Mouse (Mus musculus) MEL (cell line): ENCODE results near the gene Gipc1. TPM values are rescaled to one million over a fixed set of nuclear protein-coding genes. Genes with fewer than 3 reads are reported as not detected.

Experiments
- DNase-seq: peaks from one replicate; pipeline ENCODE4 v3.0.0; 2011; ENCODE audit warnings: low read depth, low spot score
- H3K27ac ChIP-seq: 2 replicates; pipeline ENCODE4 v1.5.1; 2012; ENCODE audit warnings: low read depth, mild to moderate bottlenecking, control low read depth, low read length, moderate library complexity; ENCODE audit not compliant: control insufficient read depth
- H3K27me3 ChIP-seq, 2 experiments: fragments of 150-350 bp in 1 of 2; sonication (generic) in 1 of 2; 2 replicates each; pipeline ENCODE4 v1.6.1; 2012; ENCODE audit warnings: low read length in 2 of 2, mild to moderate bottlenecking in 2 of 2, improper control_type of control experiment in 1 of 2, moderate library complexity in 1 of 2; ENCODE audit not compliant: insufficient read depth in 2 of 2, control insufficient read depth in 1 of 2
- H3K36me3 ChIP-seq, 2 experiments: 2 replicates each; pipeline ENCODE4 v1.6.1; 2012 to 2014; ENCODE audit warnings: low read length in 2 of 2, improper control_type of control experiment in 1 of 2, inconsistent platforms in 1 of 2, mild to moderate bottlenecking in 1 of 2; ENCODE audit not compliant: insufficient read depth in 2 of 2, control insufficient read depth in 1 of 2
- H3K4me1 ChIP-seq, 2 experiments: fragments of 150-350 bp in 1 of 2; sonication (generic) in 1 of 2; 2 replicates each; pipeline ENCODE4 v1.6.1; 2012; ENCODE audit warnings: low read length in 2 of 2, improper control_type of control experiment in 1 of 2, mild to moderate bottlenecking in 1 of 2; ENCODE audit not compliant: insufficient read depth in 2 of 2, control insufficient read depth in 1 of 2
- H3K4me3 ChIP-seq, 2 experiments: fragments of 150-350 bp in 1 of 2; sonication (generic) in 1 of 2; 2 replicates each; pipeline ENCODE4 v1.5.1; 2012; ENCODE audit warnings: low read depth in 2 of 2, low read length in 2 of 2, mild to moderate bottlenecking in 2 of 2, moderate library complexity in 2 of 2, control low read depth in 1 of 2, improper control_type of control experiment in 1 of 2; ENCODE audit not compliant: control insufficient read depth in 1 of 2, insufficient read depth in 1 of 2
- H3K79me2 ChIP-seq: 2 replicates; pipeline ENCODE4 v1.6.1; 2012; ENCODE audit warnings: mild to moderate bottlenecking, low read length, moderate library complexity; ENCODE audit not compliant: control insufficient read depth, poor library complexity, insufficient read depth
- H3K9ac ChIP-seq: 2 replicates; pipeline ENCODE4 v1.6.1; 2012; ENCODE audit warnings: low read depth, mild to moderate bottlenecking, control low read depth, low read length, moderate library complexity; ENCODE audit not compliant: control insufficient read depth, poor library complexity, severe bottlenecking
- H3K9me3 ChIP-seq: fragments of 150-350 bp; sonication (generic); replicated peaks from 2 replicates; pipeline ENCODE4 v1.6.1; 2012; ENCODE audit warnings: mild to moderate bottlenecking, low read length, improper control_type of control experiment, moderate library complexity; ENCODE audit not compliant: insufficient read depth
- BHLHE40 ChIP-seq: IDR thresholded peaks from 2 replicates; pipeline ENCODE4 v1.6.1; 2012; ENCODE audit warnings: low read depth, mild to moderate bottlenecking, inconsistent platforms, low read length, improper control_type of control experiment, borderline replicate concordance
- CHD1 ChIP-seq: IDR thresholded peaks from 2 replicates; pipeline ENCODE4 v1.6.1; 2012; ENCODE audit warnings: low read depth, mild to moderate bottlenecking, inconsistent platforms, low read length, improper control_type of control experiment
- CHD2 ChIP-seq: IDR thresholded peaks from 2 replicates; pipeline ENCODE4 v1.6.1; 2011; ENCODE audit warnings: low read length, improper control_type of control experiment
- CTCF ChIP-seq, 3 experiments: IDR thresholded peaks in 2 of 3; conservative IDR thresholded peaks in 1 of 3; 2 replicates each; pipeline ENCODE4 v1.5.1; 2011 to 2012; ENCODE audit warnings: low read length in 3 of 3, low read depth in 2 of 3, mild to moderate bottlenecking in 2 of 3, improper control_type of control experiment in 1 of 3, inconsistent platforms in 1 of 3, mixed read lengths in 1 of 3, moderate library complexity in 1 of 3; ENCODE audit not compliant: control insufficient read depth in 1 of 3, insufficient read depth in 1 of 3, poor library complexity in 1 of 3, severe bottlenecking in 1 of 3
- E2F4 ChIP-seq: IDR thresholded peaks from 2 replicates; pipeline ENCODE4 v1.6.1; 2011; ENCODE audit warnings: low read depth, low read length, improper control_type of control experiment, borderline replicate concordance
- ELF1 ChIP-seq: IDR thresholded peaks from 2 replicates; pipeline ENCODE4 v1.6.1; 2014; ENCODE audit warnings: low read depth, mild to moderate bottlenecking, inconsistent platforms, low read length, improper control_type of control experiment, moderate library complexity
- EP300 ChIP-seq, 2 experiments: IDR thresholded peaks; 2 replicates each; pipeline ENCODE4 v1.6.1; 2011; ENCODE audit warnings: improper control_type of control experiment in 2 of 2, low read length in 2 of 2, low read depth in 1 of 2, mild to moderate bottlenecking in 1 of 2
- ETS1 ChIP-seq: IDR thresholded peaks from 2 replicates; pipeline ENCODE4 v1.6.1; 2012; ENCODE audit warnings: low read depth, mild to moderate bottlenecking, inconsistent platforms, low read length, improper control_type of control experiment, moderate library complexity
- GABPA ChIP-seq: IDR thresholded peaks from 2 replicates; pipeline ENCODE4 v1.6.1; 2012; ENCODE audit warnings: low read depth, mild to moderate bottlenecking, inconsistent platforms, low read length, improper control_type of control experiment, moderate library complexity
- GATA1 ChIP-seq: IDR thresholded peaks from 2 replicates; pipeline ENCODE4 v1.6.1; 2011; ENCODE audit warnings: low read depth, low read length, improper control_type of control experiment
- HCFC1 ChIP-seq: IDR thresholded peaks from 2 replicates; pipeline ENCODE4 v1.6.1; 2012; ENCODE audit warnings: low read depth, mild to moderate bottlenecking, inconsistent platforms, low read length, improper control_type of control experiment, moderate library complexity
- JUND ChIP-seq: IDR thresholded peaks from 2 replicates; pipeline ENCODE4 v1.6.1; 2011; ENCODE audit warnings: low read depth, mild to moderate bottlenecking, improper control_type of control experiment, low read length
- KAT2A ChIP-seq: conservative IDR thresholded peaks from 2 replicates; pipeline ENCODE4 v1.6.1; 2012; ENCODE audit warnings: low read depth, low read length, improper control_type of control experiment, inconsistent platforms
- MAFK ChIP-seq: IDR thresholded peaks from 2 replicates; pipeline ENCODE4 v1.6.1; 2011; ENCODE audit warnings: low read depth, mild to moderate bottlenecking, low read length, improper control_type of control experiment, borderline replicate concordance
- MAX ChIP-seq: IDR thresholded peaks from 2 replicates; pipeline ENCODE4 v1.6.1; 2011; ENCODE audit warnings: low read length, improper control_type of control experiment
- MAZ ChIP-seq: IDR thresholded peaks from 2 replicates; pipeline ENCODE4 v1.6.1; 2012; ENCODE audit warnings: low read depth, mild to moderate bottlenecking, inconsistent platforms, low read length, improper control_type of control experiment
- MEF2A ChIP-seq: IDR thresholded peaks from 2 replicates; pipeline ENCODE4 v1.6.1; 2014; ENCODE audit warnings: low read depth, mild to moderate bottlenecking, inconsistent platforms, low read length, improper control_type of control experiment; ENCODE audit not compliant: poor library complexity, insufficient replicate concordance, severe bottlenecking; ENCODE audit errors: extremely low read depth
- MXI1 ChIP-seq: IDR thresholded peaks from 2 replicates; pipeline ENCODE4 v1.6.1; 2011; ENCODE audit warnings: mild to moderate bottlenecking, low read depth, low read length, improper control_type of control experiment
- MYB ChIP-seq: IDR thresholded peaks from 2 replicates; pipeline ENCODE4 v1.6.1; 2011; ENCODE audit warnings: mild to moderate bottlenecking, low read depth, low read length, improper control_type of control experiment
- MYC ChIP-seq: IDR thresholded peaks from 2 replicates; pipeline ENCODE4 v1.6.1; 2011; ENCODE audit warnings: low read depth, mild to moderate bottlenecking, low read length, improper control_type of control experiment, moderate library complexity
- NRF1 ChIP-seq: IDR thresholded peaks from 2 replicates; pipeline ENCODE4 v1.6.1; 2014; ENCODE audit warnings: low read depth, mild to moderate bottlenecking, inconsistent platforms, low read length, improper control_type of control experiment, moderate library complexity; ENCODE audit not compliant: poor library complexity, insufficient read depth, severe bottlenecking
- POLR2A ChIP-seq, 2 experiments: IDR thresholded peaks; 2 replicates each; pipeline ENCODE4 v1.6.1; 2011 to 2012; ENCODE audit warnings: low read length in 2 of 2, mild to moderate bottlenecking in 2 of 2, control low read depth in 1 of 2, improper control_type of control experiment in 1 of 2, low read depth in 1 of 2, moderate library complexity in 1 of 2; ENCODE audit not compliant: control insufficient read depth in 1 of 2, insufficient read depth in 1 of 2, poor library complexity in 1 of 2
- POLR2AphosphoS2 ChIP-seq: IDR thresholded peaks from 2 replicates; pipeline ENCODE4 v1.6.1; 2011; ENCODE audit warnings: low read length, improper control_type of control experiment
- POLR2AphosphoS5 ChIP-seq: IDR thresholded peaks from 2 replicates; pipeline ENCODE4 v1.6.1; 2012; ENCODE audit warnings: low read depth, borderline replicate concordance, mild to moderate bottlenecking, inconsistent platforms, low read length, moderate library complexity, mixed read lengths
- RAD21 ChIP-seq: IDR thresholded peaks from 2 replicates; pipeline ENCODE4 v1.6.1; 2011; ENCODE audit warnings: mild to moderate bottlenecking, low read depth, low read length, improper control_type of control experiment
- RCOR1 ChIP-seq: IDR thresholded peaks from 2 replicates; pipeline ENCODE4 v1.6.1; 2012; ENCODE audit warnings: low read depth, mild to moderate bottlenecking, inconsistent platforms, low read length, improper control_type of control experiment
- SIN3A ChIP-seq: IDR thresholded peaks from 2 replicates; pipeline ENCODE4 v1.6.1; 2012; ENCODE audit warnings: low read length, improper control_type of control experiment, inconsistent platforms
- SMC3 ChIP-seq: IDR thresholded peaks from 2 replicates; pipeline ENCODE4 v1.6.1; 2011; ENCODE audit warnings: low read depth, low read length, improper control_type of control experiment
- TAL1 ChIP-seq: IDR thresholded peaks from 2 replicates; pipeline ENCODE4 v1.6.1; 2012; ENCODE audit warnings: mild to moderate bottlenecking, inconsistent platforms, low read length, moderate library complexity, mixed read lengths
- TBP ChIP-seq: IDR thresholded peaks from 2 replicates; pipeline ENCODE4 v1.8.0; 2011; ENCODE audit warnings: low read depth, low read length, improper control_type of control experiment
- TCF12 ChIP-seq: IDR thresholded peaks from 2 replicates; pipeline ENCODE4 v1.6.1; 2014; ENCODE audit warnings: low read depth, mild to moderate bottlenecking, inconsistent platforms, low read length, improper control_type of control experiment, moderate library complexity
- UBTF ChIP-seq: IDR thresholded peaks from 2 replicates; pipeline ENCODE4 v1.6.1; 2012; ENCODE audit warnings: low read depth, mild to moderate bottlenecking, inconsistent platforms, low read length, improper control_type of control experiment, moderate library complexity, borderline replicate concordance; ENCODE audit not compliant: insufficient read depth
- USF1 ChIP-seq: IDR thresholded peaks from 2 replicates; pipeline ENCODE4 v1.6.1; 2014; ENCODE audit warnings: low read depth, mild to moderate bottlenecking, inconsistent platforms, low read length, improper control_type of control experiment, moderate library complexity
- USF2 ChIP-seq, 2 experiments: IDR thresholded peaks; 2 replicates each; pipeline ENCODE4 v1.6.1; 2011 to 2012; ENCODE audit warnings: improper control_type of control experiment in 2 of 2, low read length in 2 of 2, borderline replicate concordance in 1 of 2, inconsistent platforms in 1 of 2, low read depth in 1 of 2, mild to moderate bottlenecking in 1 of 2; ENCODE audit not compliant: insufficient read depth in 1 of 2
- ZC3H11A ChIP-seq: IDR thresholded peaks from 2 replicates; pipeline ENCODE4 v1.6.1; 2012; ENCODE audit warnings: low read depth, mild to moderate bottlenecking, inconsistent platforms, low read length, improper control_type of control experiment
- ZKSCAN1 ChIP-seq: IDR thresholded peaks from 2 replicates; pipeline ENCODE4 v1.6.1; 2012; ENCODE audit warnings: low read depth, mild to moderate bottlenecking, inconsistent platforms, low read length, improper control_type of control experiment, moderate library complexity
- ZMIZ1 ChIP-seq: IDR thresholded peaks from 2 replicates; pipeline ENCODE4 v1.6.1; 2012; ENCODE audit warnings: low read depth, mild to moderate bottlenecking, inconsistent platforms, low read length, improper control_type of control experiment, moderate library complexity
- ZNF384 ChIP-seq: IDR thresholded peaks from 2 replicates; pipeline ENCODE4 v1.6.1; 2012; ENCODE audit warnings: low read depth, mild to moderate bottlenecking, inconsistent platforms, low read length, improper control_type of control experiment
- polyA plus RNA-seq, 2 experiments: library from polyadenylated mRNA; stranded (reverse) in 1 of 2; unstranded in 1 of 2; fragments of >175 nt in 1 of 2; fragments of >200 nt in 1 of 2; gene quantifications; 2 replicates each; pipeline versions ENCODE4 v1.2.1 to v1.2.4; 2012; ENCODE audit warnings: low replicate concordance in 2 of 2, low read depth in 1 of 2; ENCODE audit not compliant: insufficient read length in 2 of 2, insufficient read depth in 1 of 2, missing spikeins in 1 of 2
- total RNA-seq: library from RNA; depleted of rRNA; stranded (reverse); fragments of 300-350 nt; gene quantifications from 2 replicates; pipeline ENCODE4 v1.2.3, GENCODE M21; 2012

Gene Gipc1
- total and polyA plus RNA-seq, 3 experiments, result 38.6 to 70.7 TPM; not detected in 1

DNA sequence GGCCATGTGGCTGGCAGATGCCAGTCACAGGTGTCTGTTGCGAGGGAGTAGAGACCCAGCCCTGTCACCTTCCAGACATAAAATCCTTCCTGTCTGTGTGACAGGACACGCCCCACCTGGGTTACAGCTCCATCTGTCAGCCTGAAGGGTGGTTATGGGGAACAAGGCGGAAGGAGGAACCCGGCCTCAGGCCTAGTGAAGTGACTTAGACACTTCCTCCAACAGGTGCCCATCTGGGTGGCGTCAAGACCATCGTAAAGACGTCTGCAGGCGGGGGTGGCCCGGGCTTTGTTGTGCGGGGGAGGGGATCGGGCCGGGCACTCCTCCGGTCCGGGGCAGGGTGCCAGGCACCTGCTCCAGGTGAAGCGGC, 45.8 kb downstream of the Gipc1 start:
- Histone ChIP-seq H3K4me1 (peaks cover 8 to 40% of the 10 kb centered on the region in 2 experiments), H3K27ac (peak overlapping the region; percentile 62), H3K27me3 (no peaks in the 10 kb centered on the region), H3K4me3 (peak overlapping the region; percentile 90 to 98), H3K9me3 (no peaks in the 10 kb centered on the region), H3K9ac (peak overlapping the region; percentile 94), H3K79me2 (peaks cover 30% of the 10 kb centered on the region), H3K36me3 (peaks cover 0 to 16% of the 10 kb centered on the region in 2 experiments; a peak in 2 of 4 replicates)
- peak; percentile 88 for DNase-seq
- TF ChIP-seq ZKSCAN1, result no peak
- TF ChIP-seq MYB, result no peak
- no peak for TF ChIP-seq E2F4
- no peak for TF ChIP-seq MAX
- TF ChIP-seq RCOR1, result no peak
- peak; percentile 60; the same call in 1 of the 2 replicates for TF ChIP-seq HCFC1
- TF ChIP-seq TCF12, result peak; percentile 17; the same call in 1 of the 2 replicates
- TF ChIP-seq JUND, result no peak
- TF ChIP-seq SMC3, result no peak
- no peak for TF ChIP-seq TBP
- no peak for TF ChIP-seq EP300 (IDR thresholded peaks at IDR 0.05; ENCODE audit: low read depth in 1 of 2, low read length in 2 of 2)
- TF ChIP-seq BHLHE40, result no peak
- TF ChIP-seq ZC3H11A, result no peak
- peak; percentile 81 for TF ChIP-seq MXI1
- TF ChIP-seq USF2 (IDR thresholded peaks at IDR 0.05; ENCODE audit: borderline replicate concordance in 1 of 2, insufficient read depth in 1 of 2, low read depth in 1 of 2, low read length in 2 of 2), result no peak
- TF ChIP-seq KAT2A, result no peak; the same call in 1 of the 2 replicates
- TF ChIP-seq ELF1, result peak; percentile 73
- peak; percentile 92 for TF ChIP-seq SIN3A
- peak; percentile 4; the same call in 1 of the 2 replicates for TF ChIP-seq MAZ
- TF ChIP-seq MEF2A, result no peak
- TF ChIP-seq GATA1, result no peak
- no peak for TF ChIP-seq ZNF384
- no peak for TF ChIP-seq POLR2A (IDR thresholded peaks at IDR 0.05; ENCODE audit: control insufficient read depth in 1 of 2, insufficient read depth in 1 of 2, low read depth in 1 of 2, low read length in 2 of 2, poor library complexity in 1 of 2)
- no peak for TF ChIP-seq RAD21
- TF ChIP-seq GABPA, result no peak
- no peak for TF ChIP-seq CHD1
- no peak for TF ChIP-seq MYC
- TF ChIP-seq USF1, result no peak
- no peak for TF ChIP-seq NRF1
- TF ChIP-seq POLR2AphosphoS5, result no peak
- TF ChIP-seq CTCF (IDR thresholded peaks at IDR 0.05 in 2 of 3, conservative IDR thresholded peaks at IDR 0.05 in 1 of 3; ENCODE audit: control insufficient read depth in 1 of 3, insufficient read depth in 1 of 3, low read depth in 2 of 3, low read length in 3 of 3, poor library complexity in 1 of 3, severe bottlenecking in 1 of 3), result no peak
- no peak for TF ChIP-seq MAFK
- no peak for TF ChIP-seq UBTF
- peak; percentile 17; the same call in 1 of the 2 replicates for TF ChIP-seq ETS1
- no peak for TF ChIP-seq POLR2AphosphoS2
- TF ChIP-seq CHD2, result no peak
- no peak for TF ChIP-seq ZMIZ1
- no peak for TF ChIP-seq TAL1
